ENCODE assay signal across 10 mouse cellular contexts in the genomic region with DNA sequence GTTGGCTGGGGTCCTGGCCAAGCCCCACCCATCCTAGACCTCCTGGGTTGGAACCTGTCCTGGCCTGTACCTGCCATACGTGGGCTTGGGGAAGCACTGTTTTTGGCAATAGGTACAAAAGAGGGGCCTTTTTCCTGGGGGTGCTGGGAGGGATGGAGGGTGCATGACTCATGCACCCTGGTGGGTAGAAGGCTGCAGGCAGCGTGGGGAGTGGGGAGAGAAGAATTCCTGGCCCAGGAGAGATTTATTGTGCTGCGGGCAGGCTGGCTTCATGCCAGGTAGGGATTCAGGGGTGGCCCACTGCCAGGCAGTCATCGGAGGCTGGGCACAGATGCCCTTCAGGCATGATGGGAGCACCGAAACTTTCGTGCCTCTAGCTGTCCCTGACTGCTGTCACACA. TPM values are rescaled to one million over a fixed set of nuclear protein-coding genes. Genes with fewer than 3 reads are reported as not detected.
DNase-seq lines count a peak whose midpoint lies in the region; ATAC-seq and TF ChIP-seq lines count a peak whose summit lies in the region.
"Had no signal": no experiment of that assay in that cellular context is flagged by ENCODE, and none has a peak within 500 bp of the region (broad histone marks: within the 10 kb centered on the region; RNA-seq: fewer than 3 reads in every experiment).

No protein-coding gene starts in this region.

- DNase-seq in cerebellum, adult 18-20 months, result peak; percentile 22 to 35
- DNase-seq in cerebellum, adult 11-12 months, result no peak
- no peak for DNase-seq in liver, embryonic 13.5 days
- DNase-seq in liver, result no peak
- DNase-seq in adrenal gland, postnatal 25 days, result peak; percentile 79
- no peak for DNase-seq in kidney, postnatal 0 days (ENCODE audit: low spot score)
- DNase-seq in embryo, embryonic 9.5 days (ENCODE audit: extremely low spot score), result no peak
- no peak for DNase-seq in thymus, postnatal 0 days (ENCODE audit: low spot score)

- ATAC-seq in liver, embryonic 13.5 days (ENCODE audit: low read depth), result no peak
- ATAC-seq in kidney, postnatal 0 days (replicated peaks; ENCODE audit: low FRiP score, low read depth), result peak; percentile 72; the same call in 1 of the 2 replicates

- TF ChIP-seq CTCF in kidney, postnatal 0 days (IDR thresholded peaks at IDR 0.05; ENCODE audit: low read depth), result no peak

- no peak overlapping the region for H3K4me3 ChIP-seq in liver, embryonic 13.5 days (replicated peaks)
- no peak overlapping the region for H3K4me3 ChIP-seq in kidney, postnatal 0 days (replicated peaks; ENCODE audit: low read depth, low read length)

- peaks cover 55% of the 10 kb centered on the region for H3K4me1 ChIP-seq in liver, embryonic 13.5 days (replicated peaks)
- H3K4me1 ChIP-seq in kidney, postnatal 0 days (replicated peaks; ENCODE audit: insufficient read depth, low read length), result peaks cover 10% of the 10 kb centered on the region

- 59% methylated on average over 6 of the region's 6 CpGs for WGBS in liver, embryonic 13.5 days (ENCODE audit: insufficient replicate concordance)
- WGBS in kidney, postnatal 0 days, result 28% methylated on average over 6 of the region's 6 CpGs

- no peaks in the 10 kb centered on the region for H3K9me3 ChIP-seq in liver, embryonic 13.5 days (replicated peaks)
- H3K9me3 ChIP-seq in kidney, postnatal 0 days (replicated peaks; ENCODE audit: low read length), result no peaks in the 10 kb centered on the region

- no peaks in the 10 kb centered on the region for H3K27me3 ChIP-seq in liver, embryonic 13.5 days
- no peaks in the 10 kb centered on the region for H3K27me3 ChIP-seq in kidney, postnatal 0 days (ENCODE audit: insufficient read depth, low read length)

- H3K27ac ChIP-seq in liver, embryonic 13.5 days, result peak overlapping the region; percentile 30
- peak overlapping the region; percentile 25; the same call in 1 of the 2 replicates for H3K27ac ChIP-seq in kidney, postnatal 0 days

- no peak overlapping the region for H3K9ac ChIP-seq in liver, embryonic 13.5 days
- no peak overlapping the region for H3K9ac ChIP-seq in kidney, postnatal 0 days (ENCODE audit: low read depth, low read length)

- peak overlapping the region; percentile 36; the same call in 1 of the 2 replicates for H3K4me2 ChIP-seq in liver, embryonic 13.5 days
- H3K4me2 ChIP-seq in kidney, postnatal 0 days (ENCODE audit: low read length), result no peak overlapping the region

- H3K36me3 ChIP-seq in liver, embryonic 13.5 days, result no peaks in the 10 kb centered on the region
- H3K36me3 ChIP-seq in kidney, postnatal 0 days (ENCODE audit: insufficient read depth, low read length), result no peaks in the 10 kb centered on the region

RNA-seq across cellular contexts. Expression of a gene that starts 4.9 kb away (rescaled TPM):
- not detected in 2 replicates for polyA plus RNA-seq in liver, embryonic 13.5 days (2015; fragmentation: Nextera tagmentation; extraction: Ambion mirVana)
- total RNA-seq in adrenal gland, postnatal 25 days (2021), result not detected in 2 replicates
- polyA plus RNA-seq in kidney, postnatal 0 days (2015; fragmentation: Nextera tagmentation; extraction: Ambion mirVana), result not detected in 2 replicates
- polyA plus RNA-seq in thymus, postnatal 0 days (2015; fragmentation: Nextera tagmentation; extraction: Ambion mirVana), result not detected in 2 replicates
- total RNA-seq: left cerebral cortex, postnatal 36 days had no signal
- polyA plus RNA-seq: cortical plate, adult 2 months had no signal

RNA-seq across cellular contexts. Expression of a gene that starts 17.9 kb away (rescaled TPM):
- 0.17 TPM in 1 of 2 replicates, not detected in the other for polyA plus RNA-seq in liver, embryonic 13.5 days (2015; fragmentation: Nextera tagmentation; extraction: Ambion mirVana)
- total RNA-seq in adrenal gland, postnatal 25 days (2021), result not detected in 2 replicates
- polyA plus RNA-seq in kidney, postnatal 0 days (2015; fragmentation: Nextera tagmentation; extraction: Ambion mirVana), result not detected in 2 replicates
- 0.40 TPM in 1 of 2 replicates, not detected in the other for polyA plus RNA-seq in thymus, postnatal 0 days (2015; fragmentation: Nextera tagmentation; extraction: Ambion mirVana)
- total RNA-seq: left cerebral cortex, postnatal 36 days had no signal
- polyA plus RNA-seq: cortical plate, adult 2 months had no signal

RNA-seq across cellular contexts. Expression of a gene that starts 20.4 kb away (rescaled TPM):
- 2.6 and 3.2 TPM in 2 replicates for polyA plus RNA-seq in liver, embryonic 13.5 days (2015; fragmentation: Nextera tagmentation; extraction: Ambion mirVana)
- 177 and 197 TPM in 2 replicates for total RNA-seq in adrenal gland, postnatal 25 days (2021)
- 31.3 and 34.0 TPM in 2 replicates for polyA plus RNA-seq in kidney, postnatal 0 days (2015; fragmentation: Nextera tagmentation; extraction: Ambion mirVana)
- polyA plus RNA-seq in thymus, postnatal 0 days (2015; fragmentation: Nextera tagmentation; extraction: Ambion mirVana), result 4.0 and 4.1 TPM in 2 replicates

RNA-seq across cellular contexts. Expression of a gene that starts 38.6 kb away (rescaled TPM):
- polyA plus RNA-seq in liver, embryonic 13.5 days (2015; fragmentation: Nextera tagmentation; extraction: Ambion mirVana), result not detected in 2 replicates
- total RNA-seq in adrenal gland, postnatal 25 days (2021), result not detected in 2 replicates
- not detected in 2 replicates for polyA plus RNA-seq in kidney, postnatal 0 days (2015; fragmentation: Nextera tagmentation; extraction: Ambion mirVana)
- not detected in 2 replicates for polyA plus RNA-seq in thymus, postnatal 0 days (2015; fragmentation: Nextera tagmentation; extraction: Ambion mirVana)
- total RNA-seq: left cerebral cortex, postnatal 36 days had no signal
- polyA plus RNA-seq: cortical plate, adult 2 months had no signal

Comparison
In these comparisons a context has a peak if more than half of its experiments do, and no peak if none do; other contexts are left out.
1. DNase-seq: peak in cerebellum, adult 18-20 months (2 of 2) and adrenal gland, postnatal 25 days (single experiment); none in cerebellum, adult 11-12 months (single experiment), liver, embryonic 13.5 days (single experiment), liver (single experiment), kidney, postnatal 0 days (single experiment), embryo, embryonic 9.5 days (single experiment) and thymus, postnatal 0 days (single experiment).